Mouse (Mus musculus) cortical plate, adult 2 months (tissue): ENCODE data around the gene Kdm6b.

Experiments
- CTCF ChIP-seq: fragments of 200-500 bp; IDR thresholded peaks from 2 replicates; pipeline ENCODE4 v1.5.1; 2011; ENCODE audit warnings: mild to moderate bottlenecking, control low read depth, low read length; ENCODE audit not compliant: insufficient read depth; ENCODE audit errors: extremely low read depth
- POLR2A ChIP-seq: fragments of 200-500 bp; IDR thresholded peaks from 2 replicates; pipeline ENCODE4 v1.6.1; 2011; ENCODE audit warnings: mild to moderate bottlenecking, low read length, control low read depth; ENCODE audit not compliant: insufficient read depth; ENCODE audit errors: extremely low read depth

DNA sequence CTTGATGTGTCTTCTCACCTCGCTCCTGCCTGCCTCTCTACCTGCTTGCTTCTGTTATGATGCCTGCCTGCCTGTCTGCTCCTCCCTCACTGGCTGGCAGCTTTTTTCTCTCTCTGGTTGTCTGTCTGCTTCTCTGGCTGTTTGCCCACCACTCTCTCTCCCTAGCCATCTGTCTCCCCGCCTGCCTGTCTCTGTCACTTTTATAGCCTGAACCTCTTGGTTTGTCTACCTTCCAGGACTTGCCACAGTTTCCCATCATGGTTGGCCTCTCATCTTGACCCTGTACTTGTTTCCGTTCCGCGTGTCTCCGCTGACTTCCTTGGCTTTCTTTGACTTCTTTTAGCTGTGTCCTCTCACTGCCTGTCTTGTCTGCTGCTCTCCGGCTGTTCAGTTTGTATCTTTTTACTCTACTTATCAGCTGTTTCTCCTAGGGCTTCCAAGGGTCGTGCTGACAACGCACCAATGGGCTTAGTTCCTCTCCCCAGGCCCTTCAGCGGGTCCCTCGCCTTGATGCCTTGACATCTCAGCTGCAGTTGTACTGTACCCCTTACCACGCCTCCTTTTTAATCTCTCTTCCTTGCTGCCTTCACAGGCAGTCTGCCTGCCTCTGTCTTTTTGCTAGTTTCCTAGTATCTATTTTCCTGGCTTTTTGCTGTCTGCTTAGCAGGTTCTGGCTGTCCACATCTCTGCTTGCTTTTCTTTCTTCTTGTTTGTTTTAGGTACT, 41.3 kb downstream of the Kdm6b start:
- TF ChIP-seq POLR2A (no peak), CTCF (no peak)
